10 mouse cellular contexts compared by ENCODE assay signal in the genomic region with DNA sequence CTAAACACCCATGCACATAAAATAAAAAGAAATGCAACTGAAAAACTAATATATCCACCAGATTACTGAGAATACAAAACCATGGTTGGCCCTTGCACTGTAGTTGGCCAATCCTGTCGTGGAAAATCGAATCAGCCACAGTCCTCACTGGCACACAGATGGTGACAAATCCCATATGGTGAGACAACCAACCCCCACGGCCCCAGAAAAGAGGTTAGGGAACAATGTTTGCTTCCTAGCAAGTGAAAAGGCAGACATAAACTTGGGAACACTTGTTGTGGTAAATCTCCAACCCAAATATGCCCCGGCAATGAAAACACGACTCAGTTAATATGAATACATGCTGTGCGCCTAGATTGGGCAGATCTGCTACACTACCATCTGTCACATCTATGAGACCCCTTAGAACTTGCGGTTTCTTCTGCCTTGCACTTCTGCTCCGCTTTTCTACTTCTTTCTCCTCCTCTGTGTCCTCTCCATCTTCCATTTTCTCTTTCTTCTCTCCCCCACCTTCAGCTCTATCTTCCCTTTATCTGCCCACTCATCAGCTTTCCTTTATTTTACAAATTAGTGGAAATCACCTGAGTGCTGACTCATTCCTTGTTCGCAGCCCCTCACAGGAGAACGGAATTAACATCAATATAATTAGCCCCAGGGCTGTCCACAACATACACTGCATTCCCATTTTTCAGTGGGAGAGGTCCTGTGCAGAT. TPM values are rescaled to one million over a fixed set of nuclear protein-coding genes. Genes with fewer than 3 reads are reported as not detected.
DNase-seq lines count a peak whose midpoint lies in the region; ATAC-seq and TF ChIP-seq lines count a peak whose summit lies in the region.
"Had no signal": no experiment of that assay in that cellular context is flagged by ENCODE, and none has a peak within 500 bp of the region (broad histone marks: within the 10 kb centered on the region; RNA-seq: fewer than 3 reads in every experiment).

No protein-coding gene starts in this region.

- peaks cover 3% of the 10 kb centered on the region; the same call in 1 of the 2 replicates for H3K4me1 ChIP-seq in cerebellum, adult 2 months (ENCODE audit: control insufficient read depth, insufficient read depth, low read length)
- H3K4me1 ChIP-seq in kidney, embryonic 15.5 days = peaks cover 10% of the 10 kb centered on the region
- H3K4me1 ChIP-seq in limb, embryonic 14.5 days (ENCODE audit: control insufficient read depth, insufficient read depth, low read length) = peaks cover 11% of the 10 kb centered on the region
- H3K4me1 ChIP-seq: heart, embryonic 12.5 days had no signal

- no peaks in the 10 kb centered on the region for H3K36me3 ChIP-seq in kidney, embryonic 15.5 days
- no peaks in the 10 kb centered on the region for H3K36me3 ChIP-seq in limb, embryonic 14.5 days (ENCODE audit: control insufficient read depth, insufficient read depth, low read length)
- H3K36me3 ChIP-seq: heart, embryonic 12.5 days had no signal

- no peak overlapping the region for H3K9ac ChIP-seq in kidney, embryonic 15.5 days
- H3K9ac ChIP-seq in limb, embryonic 14.5 days (ENCODE audit: low read depth, low read length, severe bottlenecking) = no peak overlapping the region
- H3K9ac ChIP-seq: heart, embryonic 12.5 days had no signal

- no peak overlapping the region for H3K27ac ChIP-seq in cerebellum, adult 2 months (ENCODE audit: insufficient read depth, low read length)
- H3K27ac ChIP-seq in kidney, embryonic 15.5 days = no peak overlapping the region
- no peak overlapping the region for H3K27ac ChIP-seq in limb, embryonic 14.5 days (replicated peaks; ENCODE audit: low read depth, low read length)

- H3K4me3 ChIP-seq in cerebellum, adult 2 months (replicated peaks; ENCODE audit: insufficient read depth, low read depth, low read length) = no peak overlapping the region
- H3K4me3 ChIP-seq in kidney, embryonic 15.5 days (replicated peaks) = 0 out of 2 replicates have a peak overlapping the region, but pooled peaks have one; percentile 3
- H3K4me3 ChIP-seq in limb, embryonic 14.5 days (replicated peaks; ENCODE audit: low read length) = peak overlapping the region; percentile 9; the same call in 1 of the 2 replicates
- H3K4me3 ChIP-seq: heart, embryonic 12.5 days had no signal

- no peak for TF ChIP-seq CTCF in cerebellum, adult 2 months (IDR thresholded peaks at IDR 0.05; ENCODE audit: borderline replicate concordance, insufficient read depth, low read depth, low read length)

- 18% methylated on average over 10 of the region's 10 CpGs for WGBS in cerebellum, adult 2 months
- WGBS in kidney, embryonic 15.5 days = 67% methylated on average over 10 of the region's 10 CpGs
- 50% methylated on average over 10 of the region's 10 CpGs for WGBS in limb, embryonic 14.5 days

- no peaks in the 10 kb centered on the region for H3K9me3 ChIP-seq in kidney, embryonic 15.5 days (replicated peaks)
- no peaks in the 10 kb centered on the region for H3K9me3 ChIP-seq in limb, embryonic 14.5 days (ENCODE audit: control insufficient read depth, low read length)
- H3K9me3 ChIP-seq: heart, embryonic 12.5 days had no signal

- peak; percentile 25 to 56 for DNase-seq in cerebellum, adult 2 months
- DNase-seq in cerebellum, postnatal 4 days (ENCODE audit: low spot score in 2 of 2) = no peak
- DNase-seq in kidney, postnatal 25 days = no peak
- peak; percentile 28 for DNase-seq in brain, adult 2 months (ENCODE audit: low read depth, low spot score)
- DNase-seq in limb, embryonic 14.5 days (ENCODE audit: low spot score) = peak; percentile 30
- no peak for DNase-seq in adipocyte (ENCODE audit: low spot score)
- DNase-seq in ovary, postnatal 10 days (ENCODE audit: low spot score) = no peak

- ATAC-seq in kidney, embryonic 15.5 days (replicated peaks; ENCODE audit: low FRiP score) = no peak
- ATAC-seq in limb, embryonic 14.5 days (ENCODE audit: low FRiP score, low read depth) = no peak

- no peak for TF ChIP-seq POLR2A in cerebellum, adult 2 months (IDR thresholded peaks at IDR 0.05; ENCODE audit: borderline replicate concordance, insufficient read depth, low read length)
- TF ChIP-seq POLR2A in limb, embryonic 14.5 days (IDR thresholded peaks at IDR 0.05; ENCODE audit: borderline replicate concordance, extremely low read depth, insufficient read depth, insufficient read length) = no peak

- no peaks in the 10 kb centered on the region for H3K27me3 ChIP-seq in cerebellum, adult 2 months (ENCODE audit: control insufficient read depth, insufficient read depth, low read length)
- H3K27me3 ChIP-seq in kidney, embryonic 15.5 days = no peaks in the 10 kb centered on the region
- no peaks in the 10 kb centered on the region for H3K27me3 ChIP-seq in limb, embryonic 14.5 days (ENCODE audit: control insufficient read depth, insufficient read depth, low read length)
- H3K27me3 ChIP-seq: heart, embryonic 12.5 days had no signal

- peak overlapping the region; percentile 38; the same call in 1 of the 2 replicates for H3K4me2 ChIP-seq in kidney, embryonic 15.5 days
- H3K4me2 ChIP-seq in limb, embryonic 14.5 days (replicated peaks; ENCODE audit: low read depth, low read length, severe bottlenecking) = peak overlapping the region; percentile 39
- H3K4me2 ChIP-seq: heart, embryonic 12.5 days had no signal

RNA-seq across cellular contexts. Expression of a gene that starts 5.1 kb away (rescaled TPM):
- polyA plus RNA-seq in cerebellum, adult 2 months (2012; rRNA removed) = 0.21 and 0.35 TPM in 2 replicates
- not detected in 2 replicates for polyA plus RNA-seq in kidney, embryonic 15.5 days (2015; fragmentation: Nextera tagmentation; extraction: Ambion mirVana)
- 0.05 and 0.11 TPM in 2 replicates for polyA plus RNA-seq in limb, embryonic 14.5 days (2012; rRNA removed)
- not detected in 2 replicates for polyA plus RNA-seq in limb, embryonic 14.5 days (2014; fragmentation: Nextera tagmentation; extraction: Ambion mirVana)
- polyA plus RNA-seq: heart, embryonic 12.5 days; spleen, adult 2 months had no signal

RNA-seq across cellular contexts. Expression of a gene that starts 51.6 kb away (rescaled TPM):
- 326 and 346 TPM in 2 replicates for polyA plus RNA-seq in cerebellum, adult 2 months (2012; rRNA removed)
- polyA plus RNA-seq in kidney, embryonic 15.5 days (2015; fragmentation: Nextera tagmentation; extraction: Ambion mirVana) = 208 and 216 TPM in 2 replicates
- polyA plus RNA-seq in limb, embryonic 14.5 days (2012; rRNA removed) = 183 and 341 TPM in 2 replicates
- 261 and 272 TPM in 2 replicates for polyA plus RNA-seq in limb, embryonic 14.5 days (2014; fragmentation: Nextera tagmentation; extraction: Ambion mirVana)

Comparison
In these comparisons a context has a peak if more than half of its experiments do, and no peak if none do; other contexts are left out.
1. DNase-seq: peak in cerebellum, adult 2 months (2 of 2), brain, adult 2 months (single experiment) and limb, embryonic 14.5 days (single experiment); none in cerebellum, postnatal 4 days (0 of 2), kidney, postnatal 25 days (0 of 2), adipocyte (single experiment) and ovary, postnatal 10 days (single experiment).